Mouse (Mus musculus) hindbrain, embryonic 16.5 days (tissue): Measurements from ENCODE around the gene Tasp1. TPM values are rescaled to one million over a fixed set of nuclear protein-coding genes. Genes with fewer than 3 reads are reported as not detected.
"Not testable (repeated sequence)": the region's sequence is repeated elsewhere in the genome, so short reads cannot be mapped to it uniquely, and the experiment has no call there.

Experiments
- ATAC-seq: fragments of 200-750 bp; cut with Nextera tagmentation; 2 replicates; pipeline ENCODE4 v1.8.0; 2017; ENCODE audit warnings: moderate TSS enrichment, moderate library complexity
- H3K27ac ChIP-seq: fragments of 300-500 bp; sonication (generic); 2 replicates; pipeline ENCODE4 v1.5.1; 2014; ENCODE audit warnings: low read depth, mild to moderate bottlenecking, control low read depth, low read length, moderate library complexity
- H3K27me3 ChIP-seq: fragments of 300-500 bp; sonication (generic); replicated peaks from 2 replicates; pipeline ENCODE4 v1.6.1; 2014; ENCODE audit warnings: low read length; ENCODE audit not compliant: control insufficient read depth, insufficient read depth
- H3K36me3 ChIP-seq: fragments of 300-500 bp; sonication (generic); 2 replicates; pipeline ENCODE4 v1.6.1; 2014; ENCODE audit warnings: mild to moderate bottlenecking, low read length, moderate library complexity, mixed read lengths; ENCODE audit not compliant: control insufficient read depth, insufficient read depth
- H3K4me1 ChIP-seq: fragments of 300-500 bp; sonication (generic); 2 replicates; pipeline ENCODE4 v1.6.1; 2014; ENCODE audit warnings: low read depth, low read length; ENCODE audit not compliant: control insufficient read depth, insufficient read depth
- H3K4me2 ChIP-seq: fragments of 300-500 bp; sonication (generic); 2 replicates; pipeline ENCODE4 v1.6.1; 2014; ENCODE audit warnings: mild to moderate bottlenecking, low read length, control low read depth, moderate library complexity
- H3K4me3 ChIP-seq: fragments of 300-500 bp; sonication (generic); 2 replicates; pipeline ENCODE4 v1.5.1; 2014; ENCODE audit warnings: mild to moderate bottlenecking, low read length, control low read depth, moderate library complexity
- H3K9ac ChIP-seq: fragments of 300-500 bp; sonication (generic); 2 replicates; pipeline ENCODE4 v1.6.1; 2014; ENCODE audit warnings: low read depth, mild to moderate bottlenecking, control low read depth, low read length, moderate library complexity
- H3K9me3 ChIP-seq: fragments of 300-500 bp; sonication (generic); 2 replicates; pipeline ENCODE4 v1.6.1; 2014; ENCODE audit warnings: mild to moderate bottlenecking, low read length, moderate library complexity; ENCODE audit not compliant: control insufficient read depth
- WGBS: fragments of 180-500 bp; shearing (Covaris S2); extraction: QIAGEN DNeasy Blood & Tissue Kit; methylation state at CpG from one replicate; pipeline ENCODE4 v1.1.7; 2014; 5-methylcytosine and 5-hydroxymethylcytosine counted together
- polyA plus RNA-seq: library from polyadenylated mRNA; unstranded; fragments of >200 nt; fragmentation: Nextera tagmentation; extraction: Ambion mirVana; gene quantifications from 2 replicates; pipeline ENCODE4 v1.2.1, GENCODE M21; 2015

The Tasp1 gene
- polyA plus RNA-seq, 1 experiment from 2014 or later, result 24.6 TPM

- Histone ChIP-seq H3K27ac (no peak overlapping the region), H3K4me2 (no peak overlapping the region), H3K4me3 (no peak overlapping the region), H3K36me3 (no peaks in the 10 kb centered on the region), H3K4me1 (no peaks in the 10 kb centered on the region), H3K9ac (no peak overlapping the region), H3K27me3 (no peaks in the 10 kb centered on the region), H3K9me3 (no peaks in the 10 kb centered on the region)
- no peak for ATAC-seq
- WGBS, result 7% methylated on average over 1 of the region's 1 CpGs
Observed at GRCm38 (mm10) chr2:139924937-139925336, 141.7 kb downstream of the Tasp1 start.

- H3K27ac ChIP-seq, H3K4me3 ChIP-seq, ATAC-seq, H3K27me3 ChIP-seq, H3K9ac ChIP-seq, H3K4me1 ChIP-seq, H3K4me2 ChIP-seq, H3K9me3 ChIP-seq, H3K36me3 ChIP-seq: not testable (repeated sequence)
Observed at GRCm38 (mm10) chr2:139921395-139921794, 145.2 kb downstream of the Tasp1 start.

- Histone ChIP-seq H3K36me3 (no peaks in the 10 kb centered on the region), H3K27me3 (no peaks in the 10 kb centered on the region), H3K9ac (no peak overlapping the region), H3K4me3 (no peak overlapping the region), H3K27ac (no peak overlapping the region), H3K9me3 (no peaks in the 10 kb centered on the region), H3K4me1 (no peaks in the 10 kb centered on the region), H3K4me2 (no peak overlapping the region)
- 81% methylated on average over 2 of the region's 2 CpGs for WGBS
- no peak for ATAC-seq
Observed at GRCm38 (mm10) chr2:139919757-139920156, 146.8 kb downstream of the Tasp1 start.

DNA sequence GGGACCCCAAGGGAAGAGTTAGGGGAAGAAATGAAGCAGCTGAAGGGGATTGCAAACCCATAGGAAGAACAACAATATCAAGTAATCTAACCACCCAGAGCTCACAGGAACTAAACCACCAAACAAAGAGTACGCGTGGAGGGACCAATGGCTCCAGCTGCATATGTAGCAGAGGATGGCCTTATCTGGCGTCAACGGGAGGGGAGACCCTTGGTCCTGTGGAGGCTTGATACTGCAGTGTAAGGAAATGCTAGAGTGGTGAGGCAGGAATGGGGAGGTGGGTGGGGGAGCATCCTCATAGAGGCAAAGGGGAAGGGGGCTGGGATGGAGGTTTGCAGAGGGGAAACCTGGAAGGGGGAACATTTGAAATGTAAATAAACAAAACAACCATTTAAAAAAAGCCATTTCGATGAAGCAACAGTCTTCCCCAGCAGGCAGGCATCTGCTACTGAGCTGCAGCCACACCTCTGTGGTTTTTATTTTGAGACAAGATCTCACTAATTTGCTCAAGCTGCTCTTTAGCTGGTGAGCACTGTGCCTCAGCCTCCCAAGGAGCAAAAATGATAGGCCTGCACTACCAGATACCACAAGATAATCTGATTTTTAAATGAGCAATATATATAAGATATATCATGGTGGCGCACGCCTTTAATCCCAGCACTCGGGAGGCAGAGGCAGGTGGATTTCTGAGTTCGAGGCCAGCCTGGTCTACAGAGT is 160.0 kb downstream of the Tasp1 start:
- WGBS, result 91% methylated on average over 9 of the region's 9 CpGs
- no peaks in the 10 kb centered on the region for H3K27me3 ChIP-seq
- H3K4me2 ChIP-seq, result no peak overlapping the region
- H3K9ac ChIP-seq, result no peak overlapping the region
- H3K4me1 ChIP-seq, result no peaks in the 10 kb centered on the region
- no peaks in the 10 kb centered on the region for H3K36me3 ChIP-seq
- no peak overlapping the region for H3K4me3 ChIP-seq
- H3K9me3 ChIP-seq, result no peaks in the 10 kb centered on the region
- ATAC-seq, result no peak
- no peak overlapping the region for H3K27ac ChIP-seq

GRCm38 (mm10) chr2:139891405-139892089 is 175.1 kb downstream of the Tasp1 start:
- Histone ChIP-seq H3K27ac (no peak overlapping the region), H3K36me3 (no peaks in the 10 kb centered on the region), H3K4me2 (no peak overlapping the region), H3K9ac (no peak overlapping the region), H3K9me3 (no peaks in the 10 kb centered on the region), H3K4me3 (no peak overlapping the region), H3K27me3 (no peaks in the 10 kb centered on the region), H3K4me1 (no peaks in the 10 kb centered on the region)
- ATAC-seq, result no peak

DNA sequence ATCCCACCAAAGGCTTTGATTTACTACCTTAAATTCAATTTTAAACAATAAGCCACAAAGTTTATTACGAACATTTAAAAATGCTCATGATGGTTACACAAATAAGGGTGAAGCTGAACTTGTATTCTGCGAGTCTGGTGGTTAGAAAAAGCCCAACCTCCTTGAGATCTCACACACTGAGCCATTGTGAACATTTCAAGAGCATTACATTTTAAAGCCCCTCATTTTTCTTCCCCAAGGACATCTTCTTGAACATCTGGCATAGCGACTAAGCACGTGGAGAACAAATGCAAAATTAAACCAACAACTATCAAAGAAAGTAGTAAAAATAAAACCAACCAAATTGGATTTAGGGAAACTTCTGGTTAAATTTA is 182.4 kb downstream of the Tasp1 start:
- no peak overlapping the region for H3K4me2 ChIP-seq

DNA sequence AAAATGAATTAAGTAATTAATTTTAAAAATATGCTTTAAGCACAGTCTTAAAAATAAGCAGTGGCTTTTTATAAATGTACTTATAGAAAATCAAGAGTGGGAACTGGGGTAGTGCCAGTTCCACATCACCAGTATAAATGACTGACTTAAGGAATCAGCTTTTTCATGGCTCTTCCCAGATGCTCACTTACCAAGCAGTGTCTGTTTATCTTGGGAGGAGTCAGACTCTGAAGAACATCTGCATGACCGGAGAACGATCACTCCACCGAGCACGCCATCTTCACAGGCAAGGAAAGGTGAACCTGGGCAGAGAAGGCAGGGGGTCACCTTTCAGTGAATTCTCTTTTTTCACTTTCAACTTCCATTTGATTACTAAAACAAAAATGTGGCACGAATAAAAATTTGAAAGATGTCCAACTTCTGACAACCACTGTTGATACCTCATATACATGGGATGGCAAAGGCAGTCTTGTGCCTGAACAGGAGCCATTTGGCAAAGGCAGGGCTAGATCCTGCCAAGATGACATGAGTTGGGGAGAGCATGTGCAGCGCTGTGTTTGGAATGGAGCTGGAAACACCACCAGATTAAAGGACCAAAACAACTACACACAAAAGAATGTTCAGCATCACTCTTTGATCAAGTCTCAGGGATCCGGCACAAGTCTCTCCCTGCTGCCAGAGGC is 182.9 kb downstream of the Tasp1 start:
- no peak overlapping the region for H3K4me3 ChIP-seq
- no peaks in the 10 kb centered on the region for H3K4me1 ChIP-seq
- H3K9ac ChIP-seq, result no peak overlapping the region
- no peaks in the 10 kb centered on the region for H3K36me3 ChIP-seq
- H3K27ac ChIP-seq, result no peak overlapping the region
- H3K4me2 ChIP-seq, result no peak overlapping the region
- H3K27me3 ChIP-seq, result no peaks in the 10 kb centered on the region
- ATAC-seq, result no peak
- WGBS, result 68% methylated on average over 7 of the region's 7 CpGs
- no peaks in the 10 kb centered on the region for H3K9me3 ChIP-seq

More for the DNA sequence above, 182.4 kb downstream of the Tasp1 start:
- H3K9me3 ChIP-seq, result no peaks in the 10 kb centered on the region
- H3K36me3 ChIP-seq, result no peaks in the 10 kb centered on the region
- no peak overlapping the region for H3K9ac ChIP-seq
- 72% methylated on average over 4 of the region's 4 CpGs for WGBS
- H3K4me3 ChIP-seq, result no peak overlapping the region
- no peaks in the 10 kb centered on the region for H3K27me3 ChIP-seq
- no peaks in the 10 kb centered on the region for H3K4me1 ChIP-seq
- ATAC-seq, result no peak
- no peak overlapping the region for H3K27ac ChIP-seq

GRCm38 (mm10) chr2:139878052-139878621 is 188.5 kb downstream of the Tasp1 start:
- 80% methylated on average over 7 of the region's 7 CpGs for WGBS
- Histone ChIP-seq H3K27me3 (no peaks in the 10 kb centered on the region), H3K4me2 (no peak overlapping the region), H3K36me3 (no peaks in the 10 kb centered on the region), H3K4me3 (no peak overlapping the region), H3K9me3 (no peaks in the 10 kb centered on the region), H3K9ac (no peak overlapping the region), H3K27ac (no peak overlapping the region), H3K4me1 (no peaks in the 10 kb centered on the region)
- ATAC-seq, result no peak

- ATAC-seq, result no peak
- no peak overlapping the region for H3K4me2 ChIP-seq
- H3K27me3 ChIP-seq, result no peaks in the 10 kb centered on the region
- no peak overlapping the region for H3K4me3 ChIP-seq
- no peak overlapping the region for H3K27ac ChIP-seq
- no peak overlapping the region for H3K9ac ChIP-seq
- WGBS, result 63% methylated on average over 3 of the region's 3 CpGs
- no peaks in the 10 kb centered on the region for H3K9me3 ChIP-seq
- no peaks in the 10 kb centered on the region for H3K36me3 ChIP-seq
- no peaks in the 10 kb centered on the region for H3K4me1 ChIP-seq
Observed at GRCm38 (mm10) chr2:139875876-139876275, 190.7 kb downstream of the Tasp1 start.
